Mouse (Mus musculus) adrenal gland, postnatal 14 days (tissue): ENCODE results near the gene Gan. TPM values are rescaled to one million over a fixed set of nuclear protein-coding genes. Genes with fewer than 3 reads are reported as not detected.

Experiments
- DNase-seq: peaks from one replicate; pipeline ENCODE4 v3.0.0; 2021; ENCODE audit warnings: mixed read lengths
- total RNA-seq: library from RNA; stranded (reverse); gene quantifications from 2 replicates; pipeline ENCODE4 v1.2.3, GENCODE M21; 2021

Gene Gan
- total RNA-seq, 1 experiment from 2014 or later = 9.1 TPM

DNA sequence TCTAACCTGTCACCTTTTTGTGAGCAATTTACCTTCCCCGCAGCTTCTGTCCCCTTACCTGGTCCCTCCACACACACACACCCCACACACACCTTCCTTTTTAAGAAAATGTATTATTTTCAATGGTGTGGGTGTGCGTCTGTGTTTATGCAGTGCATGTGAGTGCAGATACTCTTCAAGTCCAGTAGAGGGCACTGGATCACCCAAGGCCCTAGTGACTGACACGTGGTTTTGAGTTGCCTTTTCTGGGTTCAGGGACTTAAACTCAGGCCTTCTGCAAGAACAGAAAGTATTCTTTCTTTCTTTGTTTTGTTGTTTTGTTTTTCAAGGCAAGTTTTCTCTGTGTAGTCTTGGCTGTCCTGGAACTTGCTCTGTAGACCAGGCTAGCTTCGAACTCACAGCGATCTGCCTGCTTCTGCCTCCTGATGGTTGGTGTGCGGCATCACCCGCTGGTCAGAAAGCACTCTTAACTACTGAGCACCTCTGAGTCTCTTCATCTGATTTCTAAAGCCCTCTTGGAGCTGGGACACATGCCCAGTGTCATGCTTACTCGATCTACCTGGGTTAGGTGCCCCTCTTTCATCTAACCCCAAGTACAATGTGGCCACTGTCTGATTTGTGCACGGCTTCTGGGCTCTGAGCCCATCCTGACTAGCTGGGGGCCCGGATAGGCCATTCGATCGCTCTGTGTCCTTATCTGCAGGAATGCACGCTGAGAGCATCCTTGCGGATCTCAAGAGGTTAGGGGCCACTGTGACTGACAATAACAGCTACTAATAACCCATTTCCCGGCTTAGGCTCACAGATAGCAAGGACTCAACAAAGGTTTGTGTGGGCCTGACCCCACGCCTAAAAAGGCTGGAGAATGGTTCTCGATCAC, 95.7 kb downstream of the Gan start:
- DNase-seq = no peak

GRCm38 (mm10) chr8:117254496-117254895, 96.6 kb downstream of the Gan start:
- no peak for DNase-seq

DNA sequence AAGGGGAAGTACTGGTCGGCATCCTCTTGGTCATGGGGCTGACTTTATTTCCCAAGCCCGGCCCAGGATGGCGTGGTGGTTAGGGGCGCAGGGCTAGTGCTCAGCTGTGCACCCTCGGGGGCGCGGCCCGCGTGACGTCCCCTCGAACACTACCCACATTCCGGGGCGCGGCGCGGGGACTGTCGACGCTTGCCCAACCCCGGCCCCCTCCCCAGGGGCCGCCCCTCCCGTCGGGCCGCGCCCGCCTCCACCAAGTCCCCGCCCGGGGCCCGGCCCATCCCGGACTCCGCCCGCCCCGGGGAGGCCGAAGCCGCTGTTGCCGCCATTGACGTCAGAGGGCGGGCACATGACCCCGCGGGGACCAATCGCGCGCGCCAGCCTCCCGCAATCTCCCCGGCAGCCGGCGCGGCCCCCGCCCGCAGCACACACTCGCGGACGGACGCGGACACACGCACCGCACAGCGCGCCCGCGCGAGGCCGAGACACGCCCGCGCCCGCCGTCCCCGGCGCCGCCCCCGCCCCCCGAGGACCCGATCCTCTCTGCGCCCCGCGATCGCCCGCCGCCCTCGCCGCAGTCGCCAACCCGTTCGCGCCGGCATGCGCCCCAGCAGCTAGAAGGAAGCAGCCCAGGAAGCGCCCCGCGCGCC, 98.5 kb downstream of the Gan start:
- DNase-seq = peak; percentile 98

DNA sequence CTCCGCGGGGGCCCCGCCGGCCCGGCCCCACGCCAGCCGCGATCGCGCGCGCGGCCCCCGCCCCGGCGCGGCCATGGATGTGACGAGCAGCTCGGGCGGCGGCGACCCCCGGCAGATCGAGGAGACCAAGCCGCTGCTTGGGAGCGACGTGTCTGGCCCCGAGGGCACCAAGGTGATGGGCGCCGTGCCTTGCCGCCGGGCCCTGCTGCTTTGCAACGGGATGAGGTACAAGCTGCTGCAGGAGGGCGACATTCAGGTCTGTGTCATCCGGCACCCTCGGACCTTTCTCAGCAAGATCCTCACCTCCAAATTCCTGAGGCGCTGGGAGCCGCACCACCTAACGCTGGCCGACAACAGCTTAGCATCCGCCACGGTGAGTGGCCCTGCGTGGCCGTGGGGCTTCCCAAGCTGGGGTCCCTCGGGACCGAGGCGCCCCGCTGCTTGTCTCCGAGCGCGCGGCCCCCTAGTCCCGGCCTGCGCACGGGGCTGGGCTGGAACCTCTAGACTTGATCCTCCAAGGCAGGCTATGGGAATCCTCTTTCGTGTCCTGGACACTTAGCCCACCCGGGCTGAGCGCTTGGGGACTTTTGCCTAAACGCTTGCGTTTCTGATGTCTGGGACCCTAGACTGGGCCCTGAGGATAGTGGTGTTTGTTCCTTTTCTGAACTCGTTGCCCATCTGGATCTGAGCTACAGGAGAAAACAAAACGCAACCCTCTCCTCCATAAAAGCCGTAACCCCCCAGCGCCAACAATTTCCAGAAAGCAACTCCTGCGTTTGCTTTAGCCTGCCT, 99.3 kb downstream of the Gan start, which contains the start of gene Cmip:
Gene Cmip (plus strand): TSS at position 36 of the 792 bp plus-strand sequence.
- peak; percentile 56 for DNase-seq

DNA sequence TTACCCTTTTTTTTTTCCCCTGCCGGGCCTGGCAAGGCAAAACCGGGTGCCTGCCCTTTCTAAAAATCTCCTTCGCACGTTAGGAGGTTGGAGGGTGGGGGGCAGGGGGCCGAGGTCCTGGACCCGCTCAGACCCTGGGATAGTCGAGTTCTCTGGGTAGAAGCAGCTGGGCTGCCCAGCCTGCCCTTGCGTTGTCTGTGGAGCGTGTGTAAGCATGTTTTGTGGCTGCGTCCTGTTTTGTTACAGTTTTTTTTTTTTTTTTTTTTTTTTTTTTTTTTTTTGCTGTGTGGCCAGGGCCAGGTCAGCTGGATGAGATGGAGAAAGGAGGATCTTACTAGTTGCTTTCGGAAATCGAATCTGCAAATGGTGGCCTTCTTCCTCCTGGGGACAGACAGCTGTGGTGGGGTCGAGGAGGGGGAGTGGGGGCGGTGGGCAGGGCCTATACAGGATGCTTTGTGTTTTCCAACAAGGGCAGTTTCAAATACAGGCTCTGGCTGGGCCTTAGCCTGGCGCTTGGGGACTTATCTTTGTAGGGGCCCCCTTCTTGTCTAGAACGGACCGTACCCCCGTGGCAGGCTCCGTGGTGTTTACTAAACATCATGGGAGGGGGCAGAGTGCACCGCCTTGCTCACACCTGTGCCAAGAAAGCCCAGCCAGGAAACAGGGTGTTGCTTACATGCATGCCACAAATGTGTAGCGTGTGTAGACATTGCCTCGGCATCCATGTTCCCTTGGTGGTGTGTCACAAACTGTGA, 100.1 kb downstream of the Gan start:
- DNase-seq = peak; percentile 58

DNA sequence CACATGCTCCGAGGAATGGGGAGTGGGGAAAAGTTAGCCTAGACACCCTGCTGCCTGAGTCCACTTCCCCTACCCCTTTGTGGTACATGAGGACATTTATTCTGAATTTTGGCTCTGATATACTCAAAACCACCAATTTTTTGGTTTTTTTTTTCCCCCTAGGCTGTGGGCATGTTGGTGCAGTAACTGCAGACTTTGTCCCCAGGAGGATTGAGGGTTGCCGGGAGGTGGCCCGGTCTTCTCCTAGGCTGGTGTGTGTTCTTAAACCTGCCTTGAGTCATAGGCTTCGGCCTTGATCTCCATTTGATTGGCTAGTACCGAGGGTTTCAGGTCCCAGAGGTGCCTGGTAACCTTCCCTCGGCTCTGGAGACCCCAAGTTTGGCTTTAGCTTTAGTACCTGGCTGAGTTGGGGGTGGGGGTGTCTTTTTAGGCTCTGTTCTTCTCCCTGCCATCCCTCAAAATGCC, 100.7 kb downstream of the Gan start:
- DNase-seq = peak; percentile 43

- no peak for DNase-seq
Measured at GRCm38 (mm10) chr8:117259431-117260001, 101.6 kb downstream of the Gan start.

DNA sequence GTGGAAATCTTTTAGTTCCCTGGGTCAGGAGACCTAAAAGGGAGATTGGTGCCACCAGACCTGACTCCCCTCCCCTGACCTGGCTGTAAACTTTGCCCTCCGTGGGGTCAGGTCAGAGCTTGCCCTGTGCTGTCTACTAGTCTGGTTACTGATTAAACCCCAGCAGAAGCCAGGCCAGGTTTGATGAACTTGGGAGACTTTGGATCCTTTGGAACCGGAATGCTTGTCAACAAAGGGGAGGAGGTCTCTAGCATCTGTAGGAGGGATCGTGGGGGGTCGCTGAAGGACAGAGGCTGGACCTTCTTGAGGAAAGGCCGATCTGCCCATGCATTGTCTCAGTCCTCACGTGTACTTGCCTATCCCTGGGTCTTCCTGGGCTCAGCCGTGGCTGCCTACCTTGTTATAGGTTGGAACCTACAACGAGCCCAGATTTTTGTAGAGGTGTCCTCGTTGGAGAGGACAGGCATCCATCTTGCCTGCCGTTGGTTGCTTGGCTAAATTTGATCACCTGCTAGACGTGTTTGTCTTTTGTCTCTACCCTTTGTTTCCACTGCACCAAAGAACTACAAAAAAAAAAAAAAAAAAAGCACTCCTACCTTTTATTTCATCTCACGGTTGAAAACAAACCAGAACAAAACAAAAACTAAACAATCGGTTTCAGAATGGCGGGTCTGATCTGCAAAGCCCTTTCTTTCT, 102.4 kb downstream of the Gan start:
- DNase-seq = no peak

GRCm38 (mm10) chr8:117260930-117261475, 103.1 kb downstream of the Gan start:
- DNase-seq = no peak

DNA sequence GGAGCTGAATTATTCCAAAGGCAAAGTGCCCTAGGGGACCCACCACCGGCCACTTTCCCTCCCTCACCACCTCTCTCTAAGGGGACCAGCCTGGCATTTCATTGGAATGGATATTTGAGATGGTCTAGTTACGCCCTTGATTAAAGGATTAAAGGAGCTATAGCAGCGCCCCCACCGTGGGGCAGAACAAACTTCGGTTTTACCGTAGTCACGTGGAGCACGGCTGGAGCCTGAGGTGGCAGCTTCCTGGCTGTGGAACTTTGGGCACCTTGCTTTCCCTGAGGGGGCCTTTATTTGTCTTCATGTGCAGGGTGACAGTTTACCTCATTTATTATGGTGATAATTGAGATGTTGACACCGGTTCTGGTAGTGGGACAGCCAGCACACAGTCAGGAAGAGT, 103.8 kb downstream of the Gan start:
- DNase-seq = no peak

GRCm38 (mm10) chr8:117262685-117263084, 104.8 kb downstream of the Gan start:
- no peak for DNase-seq

DNA sequence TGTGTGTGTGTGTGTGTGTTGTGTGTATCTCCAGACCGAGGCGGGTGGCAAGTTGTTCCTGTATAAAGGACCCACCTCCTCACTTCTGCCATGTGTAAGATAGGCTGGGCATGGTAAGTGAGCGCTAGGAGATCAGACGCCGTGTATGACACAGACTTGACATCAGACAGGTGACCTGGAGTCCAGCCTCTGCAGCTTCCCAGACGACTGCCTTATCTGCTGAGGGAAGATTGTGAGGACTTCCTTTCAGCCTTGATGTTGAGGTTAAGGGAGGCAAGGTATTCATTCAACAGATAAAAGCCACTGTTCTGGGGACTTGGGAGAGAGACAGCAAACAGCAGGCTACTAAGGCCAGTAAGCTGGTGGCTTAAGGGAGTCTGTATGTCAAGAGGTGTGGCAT, 105.5 kb downstream of the Gan start:
- no peak for DNase-seq

DNA sequence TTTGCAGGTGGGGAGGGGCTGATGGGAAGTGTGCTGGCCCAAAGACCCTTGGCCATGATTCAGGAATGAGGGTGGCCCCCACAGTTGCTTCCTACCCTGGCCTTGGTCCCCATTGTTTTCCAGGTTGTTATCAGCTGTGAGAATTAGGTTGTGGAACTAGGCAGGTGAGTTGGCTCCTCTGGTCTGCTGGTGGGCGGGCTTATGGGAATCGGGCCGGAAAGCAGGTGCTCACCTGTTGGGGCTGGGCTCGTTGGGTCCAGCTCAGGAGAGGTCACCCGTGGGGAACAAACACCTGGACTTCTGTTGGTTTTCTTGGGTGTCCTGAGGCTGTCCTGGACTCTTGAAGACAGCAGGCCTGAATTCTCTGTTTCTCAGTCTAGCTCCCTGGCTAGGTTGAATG, 107.1 kb downstream of the Gan start:
- DNase-seq = no peak

Other genes with a start within 250 kb of the Gan start
- 45.4 and 50.7 TPM in 2 replicates for gene Cmc2, start 236.7 kb upstream of the Gan start, total RNA-seq
- gene Cenpn, start 236.4 kb upstream of the Gan start, total RNA-seq = 6.5 and 6.9 TPM in 2 replicates
- gene Atmin, start 214.7 kb upstream of the Gan start, total RNA-seq = 17.7 and 20.2 TPM in 2 replicates
- gene 1700030J22Rik, start 179.2 kb upstream of the Gan start, total RNA-seq = 1.0 and 1.3 TPM in 2 replicates
- 138 and 149 TPM in 2 replicates for gene Gcsh, start 164.6 kb upstream of the Gan start, total RNA-seq
- gene Pkd1l2, start 75.7 kb upstream of the Gan start, total RNA-seq = 0.60 and 0.85 TPM in 2 replicates
- 0.86 and 2.4 TPM in 2 replicates for gene Bco1, start 62.3 kb upstream of the Gan start, total RNA-seq
- gene Cmip, start 98.9 kb downstream of the Gan start, total RNA-seq = 94.6 and 96.2 TPM in 2 replicates